Mouse (Mus musculus): Measurements from ENCODE around the gene Cers6.

Cers6 gene

DNA sequence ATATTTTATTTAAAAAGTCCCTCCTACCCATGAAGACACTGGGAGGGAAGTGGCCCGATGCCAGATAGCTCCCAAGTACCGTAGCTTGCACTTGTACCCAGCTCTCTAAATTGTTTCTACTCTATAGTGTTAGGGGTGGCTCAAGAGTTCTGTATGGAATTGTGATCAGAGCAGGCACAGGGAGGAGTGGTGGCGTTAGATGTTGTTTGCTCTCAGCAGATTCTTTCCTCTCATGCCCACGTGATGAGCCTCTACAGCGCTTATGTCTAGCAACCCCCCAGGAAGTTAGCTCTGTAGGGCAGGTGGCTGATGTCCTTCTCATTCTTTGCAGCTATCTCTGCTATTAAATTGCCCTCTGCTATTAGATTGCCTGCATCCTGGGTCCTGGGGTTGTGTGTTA is 98.8 kb downstream of the Cers6 start:
- DNase-seq (ENCODE audit: low read depth, low spot score): no peak

DNA sequence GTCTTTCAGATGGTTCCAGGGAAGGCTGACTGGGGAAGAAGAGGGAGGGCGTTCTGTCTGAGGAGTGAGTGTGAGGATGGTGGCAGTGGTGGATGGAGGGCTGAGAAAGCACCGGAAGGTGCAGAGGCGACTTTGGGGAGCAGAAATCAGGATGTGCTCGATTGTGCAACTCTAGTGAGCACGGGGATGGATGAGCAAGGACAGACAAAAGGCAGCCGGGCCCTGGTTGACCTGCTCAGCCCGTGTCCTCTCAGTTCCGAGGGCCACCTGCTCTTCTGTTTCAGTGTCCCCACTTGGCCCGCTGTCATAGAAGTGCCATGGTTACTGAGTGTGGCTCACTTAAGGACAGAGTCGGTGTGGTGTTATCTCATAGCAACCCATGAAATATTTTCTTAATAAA is 99.4 kb downstream of the Cers6 start:
- DNase-seq (ENCODE audit: low read depth, low spot score): no peak

DNA sequence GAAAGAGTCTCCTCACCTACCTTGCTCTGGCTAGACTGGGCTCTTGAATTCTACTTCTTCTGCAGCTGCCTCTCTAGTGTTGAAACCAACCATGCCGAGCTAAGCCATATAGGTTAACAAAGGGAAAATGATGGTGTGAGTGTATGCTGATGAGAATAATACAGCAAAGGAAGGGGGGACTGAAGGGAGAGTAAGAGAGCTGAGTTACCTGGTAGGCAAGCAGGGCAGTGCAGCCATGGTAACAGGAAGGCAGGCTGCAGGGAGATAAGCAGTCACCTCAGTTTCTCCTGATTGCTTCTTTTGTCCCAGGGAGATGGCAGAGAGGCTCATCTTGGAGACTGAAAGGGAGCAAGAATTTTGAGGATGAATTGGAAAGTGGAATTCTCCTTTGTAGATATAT is 105.1 kb downstream of the Cers6 start:
- no peak for DNase-seq (ENCODE audit: low read depth, low spot score)

DNA sequence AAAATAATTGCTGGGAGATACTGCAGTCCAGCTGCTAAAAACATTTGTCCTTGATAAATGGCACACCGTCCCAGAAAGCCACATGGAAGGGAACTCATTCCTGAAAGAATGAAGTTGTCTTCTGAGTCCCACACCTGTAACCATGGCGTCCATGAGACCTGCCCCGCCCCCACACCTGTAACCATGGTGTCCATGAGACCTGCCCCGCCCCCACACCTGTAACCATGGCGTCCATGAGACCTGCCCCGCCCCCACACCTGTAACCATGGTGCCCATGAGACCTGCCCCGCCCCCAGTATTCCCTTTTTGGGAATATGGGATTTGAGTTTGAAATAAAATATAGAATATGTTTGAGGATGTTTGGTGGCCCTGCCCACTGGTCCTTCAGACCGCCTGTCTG is 106.8 kb downstream of the Cers6 start:
- peak; percentile 28 for DNase-seq (ENCODE audit: low read depth, low spot score)

DNA sequence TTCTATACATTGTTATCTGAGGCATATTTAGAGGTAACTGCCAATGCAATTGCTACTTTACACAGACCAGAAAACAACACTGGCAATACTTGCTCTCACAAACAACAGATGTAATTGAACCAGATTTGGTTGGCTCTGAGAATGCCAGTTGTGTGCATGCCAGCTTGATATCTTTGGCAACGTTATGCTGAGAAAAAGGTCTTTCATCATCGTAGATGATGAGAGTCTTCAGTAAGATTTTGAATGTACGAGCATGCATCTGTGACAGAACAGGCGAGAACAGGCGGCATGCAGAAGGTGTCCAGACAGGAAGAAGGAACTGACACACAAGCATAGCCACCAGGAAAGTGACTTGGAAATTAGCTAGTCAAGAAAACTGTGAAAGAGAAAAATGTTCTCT is 110.6 kb downstream of the Cers6 start:
- no peak for DNase-seq (ENCODE audit: low read depth, low spot score)

DNA sequence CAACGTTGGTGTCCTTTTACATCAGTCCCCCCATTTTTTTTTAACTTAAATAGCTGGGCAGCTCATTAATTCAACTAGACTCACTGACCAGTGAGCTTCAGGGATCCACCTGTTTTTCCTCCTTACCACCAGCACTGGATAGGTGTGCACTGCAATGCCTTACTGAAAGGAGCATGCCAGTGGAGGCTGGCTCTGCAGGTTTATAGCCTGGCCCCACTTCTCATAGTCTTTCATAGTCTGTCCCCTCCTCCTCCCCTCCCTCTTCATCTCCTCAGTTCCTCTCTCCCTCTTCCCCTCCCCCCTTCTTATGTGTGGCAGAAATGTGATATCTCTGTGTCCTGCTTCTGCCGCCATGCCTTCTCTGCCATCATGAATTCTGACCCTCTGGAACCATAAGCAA is 112.5 kb downstream of the Cers6 start:
- DNase-seq (ENCODE audit: low read depth, low spot score): no peak

DNA sequence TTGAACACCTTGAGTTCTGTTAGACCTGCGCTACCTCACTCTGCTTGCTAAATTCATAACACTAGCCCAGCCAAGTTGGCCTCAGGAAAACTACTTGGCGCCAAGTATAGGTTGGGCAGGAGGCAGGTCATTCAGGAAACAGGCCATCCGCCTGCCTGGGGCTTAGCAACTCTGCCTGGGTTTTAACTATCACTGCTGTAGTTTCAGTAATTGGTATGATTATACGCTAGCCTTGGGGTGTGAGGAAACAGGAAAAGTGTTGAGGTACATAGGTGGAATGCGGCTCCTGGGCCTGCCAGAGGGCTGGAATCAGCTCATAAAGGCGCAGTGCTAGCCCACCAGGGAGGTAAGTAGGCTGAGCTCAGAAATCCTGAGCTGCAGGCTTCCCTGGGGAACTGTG is 114.0 kb downstream of the Cers6 start:
- no peak for DNase-seq (ENCODE audit: low read depth, low spot score)

DNA sequence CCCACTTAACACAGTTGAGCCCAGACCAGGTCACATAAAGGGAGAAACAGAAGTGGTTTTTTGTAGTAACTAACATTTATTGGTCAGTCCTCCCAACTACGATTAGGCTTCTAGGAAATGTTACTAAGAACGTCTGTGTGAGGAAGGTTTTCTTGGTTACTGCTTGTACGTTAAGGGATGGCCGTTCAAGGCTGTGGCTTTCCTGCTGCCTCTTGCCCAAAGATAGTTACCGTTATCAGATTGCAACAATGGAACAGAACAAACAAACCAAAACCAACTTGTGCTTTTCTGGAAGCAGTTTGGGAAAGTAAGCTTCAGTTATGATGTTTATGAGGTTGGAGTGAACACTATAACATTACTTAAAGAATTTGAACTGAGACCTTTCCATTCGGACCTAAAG is 114.5 kb downstream of the Cers6 start:
- DNase-seq (ENCODE audit: low read depth, low spot score): no peak

DNA sequence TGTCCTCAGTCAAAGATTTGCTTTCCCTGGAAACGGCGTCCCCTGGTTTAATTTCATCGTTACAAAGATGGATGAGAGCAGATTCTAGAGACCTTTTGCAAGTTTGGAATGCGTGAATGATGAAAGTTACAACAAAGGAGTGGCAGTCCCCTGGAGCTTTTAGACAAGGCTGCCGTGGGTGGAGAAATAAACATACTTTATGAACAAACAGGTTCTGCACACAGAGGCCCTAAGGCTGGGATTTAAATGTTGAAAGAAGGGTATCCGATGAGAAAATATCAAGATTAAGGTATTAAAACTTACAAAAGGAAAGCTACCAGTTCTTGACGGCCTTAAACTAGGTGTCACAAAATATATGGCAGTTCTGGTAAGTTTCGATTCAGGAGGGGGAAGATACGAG is 117.0 kb downstream of the Cers6 start:
- no peak for DNase-seq (ENCODE audit: low read depth, low spot score)

DNA sequence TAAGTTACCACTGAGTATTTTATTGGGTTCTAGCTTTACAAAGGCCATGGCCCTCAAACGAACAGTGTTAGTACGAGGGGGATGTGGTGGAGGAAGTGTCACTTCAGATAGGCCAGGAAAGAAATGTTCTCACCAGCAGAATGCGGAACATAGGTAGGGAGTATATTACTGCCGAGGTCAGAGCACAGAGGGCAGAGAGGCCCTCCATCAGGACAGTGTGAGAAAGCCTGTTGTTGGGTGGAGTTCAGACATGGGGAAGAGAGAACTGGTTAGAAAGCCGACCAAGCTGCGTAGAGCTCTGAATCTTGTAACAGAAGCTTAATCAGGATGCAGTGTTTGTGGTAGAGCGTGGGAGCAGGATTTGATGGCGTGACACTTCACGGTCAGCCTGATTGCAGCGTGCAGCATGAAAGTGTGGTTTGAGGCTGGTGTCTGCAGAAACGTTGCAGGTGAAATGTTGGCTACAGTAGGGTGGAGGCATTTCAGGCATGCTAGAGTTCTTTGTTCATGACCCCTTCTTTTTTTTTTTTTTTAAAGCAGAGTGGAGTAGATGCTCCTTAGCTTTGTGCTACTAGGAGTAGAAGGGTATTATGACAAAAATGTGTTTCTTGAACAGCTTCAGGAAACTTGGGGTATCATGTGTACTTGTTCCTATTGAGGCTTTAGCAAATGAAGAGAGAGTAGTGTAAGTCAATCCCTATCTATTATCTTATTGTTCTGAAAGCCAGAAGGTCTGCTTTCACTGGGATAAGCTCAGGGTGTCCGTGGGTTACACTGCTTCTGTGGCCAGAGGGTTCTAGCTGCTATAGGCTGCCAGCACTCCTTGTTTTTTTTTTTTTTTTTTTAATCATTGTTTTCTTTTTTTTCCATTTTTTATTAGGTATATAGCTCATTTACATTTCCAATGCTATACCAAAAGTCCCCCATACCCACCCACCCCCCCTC is 117.7 kb downstream of the Cers6 start:
- no peak for DNase-seq (ENCODE audit: low read depth, low spot score)

DNA sequence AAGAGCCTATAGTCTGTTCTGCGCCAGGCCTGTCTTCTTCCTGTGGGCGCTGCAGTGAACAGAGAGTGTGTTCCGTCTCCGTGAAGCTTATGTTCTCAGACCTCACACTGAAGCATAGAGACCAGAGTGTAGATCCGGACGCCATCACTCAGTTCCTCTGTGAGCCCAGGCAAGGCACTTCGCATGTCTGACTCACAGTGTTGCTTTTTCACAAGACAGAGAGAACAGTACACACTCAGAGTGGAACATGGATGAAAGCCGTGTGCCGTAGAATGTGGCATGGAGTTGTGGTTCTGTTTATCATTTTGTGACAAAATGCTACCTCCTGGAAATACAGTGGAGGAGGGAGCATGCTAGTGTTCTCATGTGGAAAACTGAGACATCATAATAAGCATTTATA is 120.1 kb downstream of the Cers6 start:
- no peak for DNase-seq (ENCODE audit: low read depth, low spot score)

DNA sequence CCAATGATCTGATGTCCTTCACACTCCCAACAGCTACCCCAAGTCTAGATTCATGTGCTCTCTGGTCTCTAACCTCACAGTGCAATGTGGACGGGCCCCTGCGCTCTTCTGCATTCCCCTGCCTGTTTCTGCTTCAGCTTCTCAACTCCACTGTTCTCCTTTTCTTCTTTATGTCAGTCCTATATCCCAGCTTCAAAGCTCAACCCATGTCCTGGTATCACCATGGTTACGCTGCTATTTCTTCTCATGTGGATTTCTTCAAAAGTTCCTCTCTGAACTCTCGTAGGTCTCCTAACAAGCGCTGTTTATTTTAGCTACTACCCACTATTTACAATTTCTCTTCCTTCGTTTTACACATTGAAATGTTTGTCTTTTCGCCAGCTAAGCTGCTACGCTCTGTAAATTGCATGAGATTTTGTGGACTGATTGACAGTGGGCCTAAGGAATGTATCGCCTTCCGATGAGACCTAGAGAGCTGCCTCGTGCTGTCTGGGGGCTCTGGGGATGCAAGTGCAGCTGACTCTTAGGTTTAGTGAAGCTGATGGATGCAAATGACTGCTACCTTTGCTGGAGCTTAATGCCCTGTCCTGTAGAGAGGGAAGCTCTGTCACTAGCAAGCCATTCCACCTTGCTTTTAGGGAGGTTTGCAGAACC is 120.6 kb downstream of the Cers6 start:
- DNase-seq (ENCODE audit: low read depth, low spot score): no peak

DNA sequence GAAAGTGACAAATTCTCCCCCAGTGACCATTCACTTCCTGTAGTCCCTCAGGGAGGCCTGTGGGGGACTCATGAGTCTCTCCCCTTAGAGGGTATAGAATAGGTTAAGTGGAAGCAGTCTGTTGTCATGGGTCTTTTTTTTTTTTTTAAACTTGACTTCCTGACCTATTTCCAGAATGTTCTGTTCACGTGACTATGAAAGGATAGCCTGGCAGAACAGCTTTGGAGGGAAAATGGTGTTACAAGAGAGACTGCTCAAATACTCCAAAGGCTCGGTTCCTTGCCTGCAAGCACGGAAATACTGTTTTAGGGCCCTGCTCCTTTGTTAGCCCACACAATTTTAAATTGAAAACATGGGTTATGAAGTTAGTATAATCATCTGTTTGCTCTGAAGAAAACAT is 121.7 kb downstream of the Cers6 start:
- no peak for DNase-seq (ENCODE audit: low read depth, low spot score)

DNA sequence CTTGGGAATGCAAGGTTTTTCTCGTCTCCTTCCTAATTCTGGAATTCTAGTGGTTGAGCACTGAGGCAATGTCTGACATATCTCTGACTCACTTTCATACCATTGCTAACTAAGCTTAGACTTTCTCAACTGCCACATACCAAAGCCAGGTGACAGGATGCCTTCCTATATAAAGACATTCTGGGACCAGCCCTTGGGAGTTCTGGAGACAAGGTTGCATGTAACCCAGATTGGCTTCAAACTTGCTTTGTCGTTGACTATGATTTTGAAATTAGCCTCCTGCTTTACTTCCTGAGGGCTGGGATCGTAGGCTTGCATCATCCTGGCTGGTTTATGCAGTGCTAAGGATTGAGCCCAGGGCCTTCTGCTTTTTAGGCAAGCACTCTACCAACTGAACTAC is 122.2 kb downstream of the Cers6 start:
- no peak for DNase-seq (ENCODE audit: low read depth, low spot score)

DNA sequence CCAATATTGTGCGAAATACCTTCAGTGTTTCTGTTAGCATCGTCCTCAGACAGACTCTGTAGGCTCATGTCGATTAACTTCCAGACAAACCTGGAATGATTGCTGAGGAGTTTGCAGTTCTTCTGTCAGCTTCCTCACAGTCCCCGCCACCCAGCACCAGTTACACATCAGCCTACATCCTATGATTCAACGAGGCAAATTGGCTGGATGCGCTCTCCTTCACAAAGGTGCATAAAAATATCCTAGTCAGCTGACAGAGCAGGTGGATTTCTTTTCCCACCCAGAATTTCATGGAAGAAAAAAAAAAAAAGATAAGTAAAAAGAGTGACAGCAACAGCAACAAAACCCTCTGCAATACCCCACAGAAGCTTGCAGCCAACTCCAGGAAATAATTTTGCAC is 127.9 kb downstream of the Cers6 start:
- DNase-seq (ENCODE audit: low read depth, low spot score): no peak

DNA sequence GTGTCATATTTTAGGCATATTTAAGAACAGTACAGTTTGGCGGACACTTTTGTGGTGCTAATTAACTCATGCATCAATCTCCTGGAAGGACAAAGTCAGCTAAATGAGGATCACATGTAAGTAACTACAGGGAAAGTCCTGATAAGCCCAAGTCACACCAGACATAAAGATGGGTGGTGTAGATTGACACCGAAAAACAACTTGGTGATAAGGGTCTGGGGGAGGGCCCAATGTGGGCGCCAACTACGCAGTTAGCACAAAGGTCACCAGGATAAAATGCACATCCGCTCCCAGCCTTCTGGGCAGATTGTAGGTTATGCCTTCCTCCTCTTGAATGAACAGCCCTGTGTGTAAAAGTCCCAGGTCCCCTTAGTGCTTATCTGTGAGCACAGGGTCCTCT is 131.4 kb downstream of the Cers6 start:
- DNase-seq (ENCODE audit: low read depth, low spot score): no peak

DNA sequence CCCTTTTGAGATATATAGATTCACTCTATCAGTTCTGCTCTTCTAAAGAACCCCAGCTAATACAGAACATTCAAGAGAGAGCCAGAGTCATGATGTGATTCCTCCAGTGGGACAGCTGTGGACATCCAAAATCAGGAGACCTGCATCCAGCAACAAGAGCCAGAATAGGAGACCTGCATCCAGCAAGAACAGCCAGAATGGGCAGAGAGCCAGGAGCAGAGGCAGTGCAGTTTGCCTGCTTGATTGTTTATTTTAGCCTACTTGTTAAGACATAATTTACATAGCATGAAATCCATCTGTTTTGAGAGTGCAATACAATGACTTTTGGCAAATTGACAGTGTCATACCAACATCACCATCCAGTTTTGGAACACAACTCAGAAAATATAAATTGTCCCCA is 133.2 kb downstream of the Cers6 start:
- no peak for DNase-seq (ENCODE audit: low read depth, low spot score)

DNA sequence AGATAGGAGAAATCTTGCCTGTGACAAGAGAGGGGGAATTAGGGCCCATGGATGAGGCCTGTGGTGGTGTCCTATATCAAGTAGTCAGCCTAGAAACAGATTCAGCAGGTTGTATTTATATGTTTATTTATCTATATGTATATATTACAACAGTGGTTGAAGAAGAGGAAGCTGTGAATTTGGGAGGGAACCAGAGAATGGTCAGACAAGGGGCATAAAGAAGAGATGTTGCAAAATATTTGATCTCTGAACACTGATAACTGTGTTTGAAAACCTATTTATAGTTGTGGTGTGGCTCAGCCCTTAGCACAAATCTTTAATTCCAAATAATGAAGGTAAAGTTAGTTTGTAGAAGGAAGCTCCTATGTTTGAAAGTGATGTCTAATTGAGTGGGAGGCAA is 134.5 kb downstream of the Cers6 start:
- no peak for DNase-seq (ENCODE audit: low read depth, low spot score)

DNA sequence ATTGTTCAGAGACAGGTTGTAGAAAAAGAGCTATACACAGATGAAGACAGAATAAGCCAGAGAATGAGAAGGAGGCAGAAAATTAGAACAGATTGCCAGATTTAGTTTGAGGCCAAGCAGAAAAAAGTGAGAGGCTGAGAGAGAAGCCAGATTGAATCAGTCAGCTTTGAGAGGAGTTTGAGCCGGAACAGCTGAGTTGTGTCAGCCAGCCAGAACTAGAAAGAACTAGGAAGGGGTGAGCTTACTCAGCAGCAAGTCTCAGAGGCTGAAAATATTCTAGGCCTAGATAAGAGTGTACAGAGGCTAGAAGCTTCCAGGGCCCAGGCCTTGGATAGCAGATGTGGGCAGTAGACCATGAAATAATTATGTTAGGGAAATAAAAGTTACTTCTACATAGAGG is 135.0 kb downstream of the Cers6 start:
- no peak for DNase-seq (ENCODE audit: low read depth, low spot score)

DNA sequence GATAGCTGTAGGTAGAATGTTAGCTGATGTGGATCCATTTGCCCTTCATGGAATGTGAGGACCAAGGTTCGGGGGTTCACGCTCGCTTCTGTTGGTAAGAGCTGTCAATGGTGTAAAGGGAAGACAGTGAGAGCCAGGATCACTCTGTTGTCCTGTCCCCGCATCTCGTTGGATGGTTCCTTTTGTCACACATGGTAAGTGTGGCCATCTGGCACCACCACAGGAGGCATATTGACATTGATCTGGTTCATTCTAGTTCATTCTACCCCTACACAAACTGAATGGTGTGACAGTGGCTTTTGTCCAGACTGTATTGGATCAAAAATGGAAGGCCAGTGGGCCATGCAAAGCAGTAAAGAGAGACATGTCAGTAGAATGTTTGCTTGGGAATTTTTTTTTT is 142.8 kb downstream of the Cers6 start:
- DNase-seq (ENCODE audit: low read depth, low spot score): peak; percentile 65

DNA sequence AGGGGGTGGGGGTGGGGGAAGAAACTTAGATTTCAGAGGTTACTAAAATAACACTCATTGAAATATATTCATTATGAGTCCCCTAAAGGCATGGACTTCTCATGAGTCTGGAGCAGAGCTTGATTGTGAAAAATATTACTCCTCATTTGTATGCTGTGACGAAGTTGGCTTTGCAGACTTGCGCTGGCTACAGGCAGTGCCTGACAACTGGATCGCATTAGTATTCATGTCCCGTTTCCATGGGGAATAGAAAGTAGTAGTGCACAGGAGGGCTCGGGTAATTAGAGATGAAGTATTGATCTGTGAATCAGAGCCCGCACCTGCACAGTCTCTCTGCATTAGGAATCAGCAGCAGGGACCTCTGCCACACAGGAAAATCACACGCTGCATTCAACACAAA is 150.2 kb downstream of the Cers6 start:
- no peak for DNase-seq (ENCODE audit: low read depth, low spot score)

DNA sequence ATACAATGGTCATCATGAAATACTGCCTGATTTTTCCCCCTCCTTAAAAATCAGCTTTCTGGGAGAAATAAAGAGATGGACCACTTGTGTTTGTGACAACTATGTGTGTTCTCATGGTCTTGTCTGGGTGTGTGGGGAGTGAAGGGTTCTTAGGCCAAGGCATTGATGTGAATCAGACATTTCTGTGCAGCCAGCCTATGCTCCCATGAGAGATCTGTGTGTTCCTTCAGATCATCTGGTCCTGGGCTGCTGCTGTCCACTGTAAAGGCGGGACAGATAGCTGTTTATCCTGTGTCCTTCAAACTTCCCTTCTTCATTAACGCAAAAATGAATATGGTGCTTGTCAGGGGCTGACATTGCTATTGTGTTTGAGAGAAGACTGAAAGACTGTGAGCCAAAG is 150.6 kb downstream of the Cers6 start:
- DNase-seq (ENCODE audit: low read depth, low spot score): no peak

DNA sequence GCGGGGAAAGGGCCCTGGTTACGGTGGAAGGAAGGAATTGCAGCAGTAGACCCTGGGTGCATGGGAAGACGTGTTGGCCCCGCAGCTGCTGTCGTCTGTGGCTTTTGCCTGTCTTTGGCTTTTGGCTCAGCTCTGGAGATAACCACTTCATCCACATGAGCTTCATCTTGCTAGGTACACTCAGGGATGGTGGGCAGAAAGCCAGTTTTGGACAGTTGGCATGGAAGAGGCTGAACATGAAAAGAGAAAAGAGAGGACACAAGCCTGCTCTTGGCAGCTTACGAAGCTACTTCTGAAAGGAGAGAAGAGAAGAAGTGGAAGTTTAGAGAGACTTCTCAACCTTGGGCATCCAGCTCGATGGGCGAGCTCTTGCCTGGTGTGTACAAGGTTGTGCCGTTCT is 153.0 kb downstream of the Cers6 start:
- no peak for DNase-seq (ENCODE audit: low read depth, low spot score)
